Mouse (Mus musculus) midbrain, embryonic 12.5 days (tissue): Measurements from ENCODE around the gene Lgr6. TPM values are rescaled to one million over a fixed set of nuclear protein-coding genes. Genes with fewer than 3 reads are reported as not detected.

Experiments used
- ATAC-seq: fragments of 200-750 bp; cut with Nextera tagmentation; 2 replicates; pipeline ENCODE4 v1.8.0; 2017; ENCODE audit warnings: low read depth, moderate TSS enrichment, moderate library complexity; ENCODE audit not compliant: low FRiP score
- H3K27ac ChIP-seq: fragments of 300-500 bp; sonication (generic); replicated peaks from 2 replicates; pipeline ENCODE4 v1.5.1; 2016; ENCODE audit warnings: mild to moderate bottlenecking
- H3K27me3 ChIP-seq: fragments of 300-500 bp; sonication (generic); 2 replicates; pipeline ENCODE4 v1.6.1; 2016; ENCODE audit warnings: mild to moderate bottlenecking
- H3K36me3 ChIP-seq: fragments of 300-500 bp; sonication (generic); 2 replicates; pipeline ENCODE4 v1.6.1; 2016
- H3K4me1 ChIP-seq: fragments of 300-500 bp; sonication (generic); 2 replicates; pipeline ENCODE4 v1.6.1; 2016
- H3K4me2 ChIP-seq: fragments of 300-500 bp; sonication (generic); replicated peaks from 2 replicates; pipeline ENCODE4 v1.6.1; 2016; ENCODE audit warnings: mild to moderate bottlenecking, moderate library complexity
- H3K4me3 ChIP-seq: fragments of 300-500 bp; sonication (generic); 2 replicates; pipeline ENCODE4 v1.5.1; 2016; ENCODE audit warnings: mild to moderate bottlenecking
- H3K9ac ChIP-seq: fragments of 300-500 bp; sonication (generic); replicated peaks from 2 replicates; pipeline ENCODE4 v1.6.1; 2016; ENCODE audit warnings: mild to moderate bottlenecking, moderate library complexity
- H3K9me3 ChIP-seq: fragments of 300-500 bp; sonication (generic); 2 replicates; pipeline ENCODE4 v1.6.1; 2016; ENCODE audit warnings: mild to moderate bottlenecking
- WGBS: fragments of 180-500 bp; shearing (Covaris S2); methylation state at CpG from one replicate; pipeline ENCODE4 v1.1.7; 2016; 5-methylcytosine and 5-hydroxymethylcytosine counted together
- polyA plus RNA-seq: library from polyadenylated mRNA; unstranded; fragments of >200 nt; fragmentation: Nextera tagmentation; extraction: Ambion mirVana; gene quantifications from 2 replicates; pipeline ENCODE4 v1.2.1, GENCODE M21; 2016

Lgr6 gene
- polyA plus RNA-seq, 1 experiment from 2014 or later = 0.66 TPM

GRCm38 (mm10) chr1:134987173-134987961, 117.7 kb downstream of the Lgr6 start:
- peak overlapping the region; percentile 86 for H3K4me2 ChIP-seq
- H3K4me1 ChIP-seq = peaks cover 8% of the 10 kb centered on the region
- H3K9me3 ChIP-seq = no peaks in the 10 kb centered on the region
- H3K27me3 ChIP-seq = peaks cover 35% of the 10 kb centered on the region
- WGBS = 31% methylated on average over 48 of the region's 48 CpGs
- H3K36me3 ChIP-seq = no peaks in the 10 kb centered on the region
- peak; percentile 87 for ATAC-seq
- peak overlapping the region; percentile 48 for H3K4me3 ChIP-seq
- peak overlapping the region; percentile 64 for H3K9ac ChIP-seq
- no peak overlapping the region for H3K27ac ChIP-seq

- H3K36me3 ChIP-seq = peaks cover 31% of the 10 kb centered on the region
Observed at GRCm38 (mm10) chr1:134972920-134973319, 132.2 kb downstream of the Lgr6 start.

DNA sequence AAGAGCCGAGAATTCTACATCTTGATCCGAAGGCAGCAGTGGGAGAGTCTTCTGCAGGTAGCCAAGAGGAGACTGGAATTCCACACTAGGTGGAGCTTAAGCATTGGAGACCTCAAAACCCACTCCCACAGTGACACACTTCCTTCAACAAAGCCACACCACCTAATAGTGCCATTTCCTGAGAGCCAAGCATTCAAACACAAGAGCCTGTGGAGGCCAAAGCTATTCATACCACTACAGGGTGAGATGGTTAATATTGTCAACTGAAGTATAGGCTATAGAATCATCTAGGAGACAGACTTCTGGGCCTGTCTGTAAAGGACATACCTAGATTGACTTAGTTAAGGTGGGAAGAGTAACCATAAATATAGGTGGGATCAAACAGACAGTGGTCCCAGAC, 139.6 kb downstream of the Lgr6 start:
- Histone ChIP-seq H3K27me3 (peaks cover 8% of the 10 kb centered on the region), H3K4me1 (peaks cover 17% of the 10 kb centered on the region), H3K4me2 (no peak overlapping the region), H3K9ac (no peak overlapping the region), H3K9me3 (no peaks in the 10 kb centered on the region), H3K4me3 (no peak overlapping the region), H3K36me3 (peaks cover 23% of the 10 kb centered on the region), H3K27ac (no peak overlapping the region)
- ATAC-seq = no peak
- 91% methylated on average over 2 of the region's 2 CpGs for WGBS

More at GRCm38 (mm10) chr1:134972920-134973319, 132.2 kb downstream of the Lgr6 start:
- H3K4me1 ChIP-seq = no peaks in the 10 kb centered on the region
- WGBS = 76% methylated on average over 1 of the region's 1 CpGs
- H3K9ac ChIP-seq = no peak overlapping the region
- no peak overlapping the region for H3K4me3 ChIP-seq
- H3K4me2 ChIP-seq = no peak overlapping the region
- ATAC-seq = no peak
- H3K27ac ChIP-seq = no peak overlapping the region
- H3K27me3 ChIP-seq = no peaks in the 10 kb centered on the region
- no peaks in the 10 kb centered on the region for H3K9me3 ChIP-seq

DNA sequence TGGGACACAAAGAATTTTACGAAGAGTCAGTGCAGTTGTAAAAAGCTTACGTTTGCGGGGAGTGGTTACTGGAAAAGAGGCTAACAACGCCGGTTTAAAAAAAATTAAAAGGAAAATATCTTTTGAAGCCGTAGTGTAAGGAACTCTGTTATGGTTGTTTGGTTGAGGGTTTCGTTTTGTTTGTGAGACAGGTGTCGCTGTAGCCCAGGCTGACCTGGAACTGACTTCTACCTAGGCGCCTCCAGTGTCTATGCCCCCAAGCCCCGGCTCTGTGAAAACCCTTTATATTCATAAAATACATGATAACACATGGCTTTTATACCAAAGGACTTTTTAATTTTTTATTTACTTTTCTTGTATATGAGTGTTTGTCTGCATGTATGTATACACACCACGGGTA, 142.3 kb downstream of the Lgr6 start:
- H3K4me1 ChIP-seq = peaks cover 17% of the 10 kb centered on the region
- no peaks in the 10 kb centered on the region for H3K9me3 ChIP-seq
- H3K4me3 ChIP-seq = peak overlapping the region; percentile 55
- H3K36me3 ChIP-seq = peaks cover 7% of the 10 kb centered on the region; the same call in 1 of the 2 replicates
- peak overlapping the region; percentile 69 for H3K4me2 ChIP-seq
- ATAC-seq = peak; percentile 61; the same call in 1 of the 2 replicates
- H3K27me3 ChIP-seq = peaks cover 8% of the 10 kb centered on the region
- no peak overlapping the region for H3K27ac ChIP-seq
- 4% methylated on average over 11 of the region's 11 CpGs for WGBS
- H3K9ac ChIP-seq = peak overlapping the region; percentile 48

- Histone ChIP-seq H3K4me2 (peak within 1 kb of the TSS; percentile 69), H3K27me3 (peaks cover 8% of the 10 kb centered on the region), H3K36me3 (0 out of 2 replicates have a peak, but pooled peaks cover 4% of the 10 kb centered on the region), H3K27ac (no peak within 1 kb of the TSS), H3K4me3 (peak within 1 kb of the TSS; percentile 55), H3K9ac (peak within 1 kb of the TSS; percentile 48), H3K4me1 (peaks cover 17% of the 10 kb centered on the region), H3K9me3 (no peaks in the 10 kb centered on the region)
- ATAC-seq = peak; percentile 99
- WGBS = 3% methylated on average over 47 of the region's 50 CpGs
Observed at GRCm38 (mm10) chr1:134962053-134962803, 142.8 kb downstream of the Lgr6 start, which contains the start of gene Ube2t. TSS of gene Ube2t (plus strand) at chr1:134962565.

DNA sequence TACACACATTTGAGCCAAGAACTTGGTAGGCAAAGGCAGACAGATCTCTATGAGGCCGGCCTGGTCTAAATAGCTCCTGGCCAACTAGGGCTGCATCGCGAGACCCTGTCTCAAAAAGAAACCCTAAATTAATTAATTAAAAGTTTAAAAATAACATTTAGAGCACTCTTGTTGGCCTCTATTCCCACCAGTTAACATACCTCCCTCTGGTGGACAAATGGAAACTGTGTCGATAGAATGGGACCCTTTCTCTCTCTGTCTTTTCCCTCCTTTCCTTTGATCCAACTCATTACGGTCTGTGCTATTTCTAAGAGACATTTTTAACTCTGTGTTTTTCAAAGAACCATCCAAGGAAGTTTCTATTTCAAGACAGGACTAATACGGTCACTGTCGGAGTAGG, 144.4 kb downstream of the Lgr6 start:
- ATAC-seq = no peak
- WGBS = 62% methylated on average over 7 of the region's 7 CpGs

GRCm38 (mm10) chr1:134955637-134956176, 149.4 kb downstream of the Lgr6 start, which contains the start of gene Ppp1r12b:
TSS of gene Ppp1r12b (minus strand) at chr1:134955942.
- peak within 1 kb of the TSS; percentile 93 for H3K27ac ChIP-seq
- H3K9me3 ChIP-seq = no peaks in the 10 kb centered on the region
- no peaks in the 10 kb centered on the region for H3K36me3 ChIP-seq
- peak; percentile 98 for ATAC-seq
- H3K4me1 ChIP-seq = peaks cover 13% of the 10 kb centered on the region
- peak within 1 kb of the TSS; percentile 88 for H3K9ac ChIP-seq
- peak within 1 kb of the TSS; percentile 85 for H3K4me2 ChIP-seq
- H3K4me3 ChIP-seq = peak within 1 kb of the TSS; percentile 82
- H3K27me3 ChIP-seq = no peaks in the 10 kb centered on the region; the same call in 1 of the 2 replicates
- whole genome bisulfite sequencing = under 1% methylated on average over 39 of the region's 39 CpGs

More for the DNA sequence above, 144.4 kb downstream of the Lgr6 start:
- H3K9ac ChIP-seq = no peak overlapping the region
- no peak overlapping the region for H3K4me2 ChIP-seq
- H3K27ac ChIP-seq = no peak overlapping the region
- H3K4me1 ChIP-seq = peaks cover 17% of the 10 kb centered on the region
- H3K9me3 ChIP-seq = no peaks in the 10 kb centered on the region
- H3K36me3 ChIP-seq = 0 out of 2 replicates have a peak, but pooled peaks cover 3% of the 10 kb centered on the region
- no peak overlapping the region for H3K4me3 ChIP-seq
- peaks cover 8% of the 10 kb centered on the region for H3K27me3 ChIP-seq

GRCm38 (mm10) chr1:134955050-134955636, 149.9 kb downstream of the Lgr6 start:
- WGBS = 5% methylated on average over 16 of the region's 16 CpGs
- Histone ChIP-seq H3K4me1 (peaks cover 13% of the 10 kb centered on the region), H3K4me3 (peak overlapping the region; percentile 82), H3K36me3 (no peaks in the 10 kb centered on the region), H3K27ac (peak overlapping the region; percentile 93), H3K27me3 (no peaks in the 10 kb centered on the region; the same call in 1 of the 2 replicates), H3K9ac (peak overlapping the region; percentile 88), H3K4me2 (peak overlapping the region; percentile 85), H3K9me3 (no peaks in the 10 kb centered on the region)
- peak; percentile 58 for ATAC-seq

DNA sequence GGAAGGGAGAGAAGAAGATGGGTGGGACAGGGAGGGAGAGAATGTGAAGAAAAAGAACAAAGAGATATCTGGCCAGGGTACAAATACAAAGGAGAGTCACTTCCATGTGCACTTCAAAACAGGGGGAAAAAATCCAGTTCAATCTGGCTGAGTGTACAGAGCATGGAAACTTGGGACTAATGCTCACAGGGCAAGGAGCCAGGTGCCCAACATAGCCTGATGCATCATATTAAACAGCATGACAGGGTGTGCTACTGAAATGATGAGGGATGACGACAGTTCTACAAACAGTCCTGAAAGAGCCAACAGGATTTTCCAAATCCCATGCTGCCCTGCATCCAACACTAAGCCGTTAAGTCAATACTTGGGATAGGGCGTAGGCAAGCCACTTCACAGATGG, 155.1 kb downstream of the Lgr6 start:
- 79% methylated on average over 3 of the region's 3 CpGs for WGBS
- no peak overlapping the region for H3K9ac ChIP-seq
- H3K4me3 ChIP-seq = no peak overlapping the region
- H3K4me1 ChIP-seq = peaks cover 9% of the 10 kb centered on the region
- H3K9me3 ChIP-seq = no peaks in the 10 kb centered on the region
- no peak for ATAC-seq
- H3K4me2 ChIP-seq = no peak overlapping the region
- no peaks in the 10 kb centered on the region for H3K36me3 ChIP-seq
- H3K27me3 ChIP-seq = no peaks in the 10 kb centered on the region
- H3K27ac ChIP-seq = no peak overlapping the region

DNA sequence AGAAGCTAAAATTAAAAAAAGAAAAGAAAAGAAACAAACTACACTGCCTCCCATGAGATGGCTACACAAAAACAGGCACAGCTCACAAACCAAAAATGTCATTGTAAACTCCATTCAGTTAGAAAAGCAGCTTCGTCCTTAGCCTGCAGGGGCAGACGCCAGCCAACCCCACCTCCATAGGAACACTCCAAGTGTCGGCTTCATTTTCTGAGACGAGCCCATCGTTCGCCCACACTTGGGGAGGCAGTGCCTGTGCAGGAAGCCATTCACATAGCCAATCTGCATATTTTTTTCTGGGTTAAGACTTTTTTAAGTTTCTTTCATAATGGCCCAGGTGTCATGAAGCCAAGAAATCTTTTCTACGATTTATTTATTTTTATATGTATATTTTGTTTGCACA, 157.5 kb downstream of the Lgr6 start:
- H3K4me1 ChIP-seq = no peaks in the 10 kb centered on the region
- WGBS = 89% methylated on average over 7 of the region's 7 CpGs
- H3K9ac ChIP-seq = no peak overlapping the region
- no peaks in the 10 kb centered on the region for H3K27me3 ChIP-seq
- no peak overlapping the region for H3K27ac ChIP-seq
- H3K36me3 ChIP-seq = no peaks in the 10 kb centered on the region
- H3K9me3 ChIP-seq = no peaks in the 10 kb centered on the region
- H3K4me3 ChIP-seq = no peak overlapping the region
- no peak for ATAC-seq
- H3K4me2 ChIP-seq = no peak overlapping the region

DNA sequence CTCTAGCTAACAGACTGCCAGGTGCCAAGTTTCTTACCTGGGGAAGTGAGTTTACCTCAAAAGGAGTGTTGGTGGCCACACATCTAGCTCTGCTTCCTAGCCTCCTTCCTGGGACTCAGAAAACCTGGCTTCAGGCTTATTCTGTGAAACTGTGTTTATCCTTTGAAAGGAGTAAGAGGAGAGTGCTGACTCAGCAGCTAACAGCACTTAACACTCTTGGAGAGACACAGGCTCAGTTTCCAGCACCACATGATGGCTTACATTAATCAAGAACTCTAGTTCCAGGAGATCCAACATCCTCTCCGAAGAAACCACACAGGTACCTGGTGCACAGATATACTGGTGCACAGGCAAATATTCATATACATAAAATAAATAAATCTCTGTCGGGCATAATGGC, 162.2 kb downstream of the Lgr6 start:
- no peaks in the 10 kb centered on the region for H3K27me3 ChIP-seq
- H3K4me3 ChIP-seq = no peak overlapping the region
- no peaks in the 10 kb centered on the region for H3K4me1 ChIP-seq
- H3K9me3 ChIP-seq = no peaks in the 10 kb centered on the region
- ATAC-seq = no peak
- WGBS = 89% methylated on average over 2 of the region's 2 CpGs
- no peak overlapping the region for H3K9ac ChIP-seq
- no peak overlapping the region for H3K4me2 ChIP-seq
- no peaks in the 10 kb centered on the region for H3K36me3 ChIP-seq
- no peak overlapping the region for H3K27ac ChIP-seq
